Mouse (Mus musculus) common myeloid progenitor, adult 5-6 weeks (primary cell): ENCODE results near the gene Uhrf1bp1l. TPM values are rescaled to one million over a fixed set of nuclear protein-coding genes. Genes with fewer than 3 reads are reported as not detected.
A peak's percentile ranks its signal among the peaks of the same experiment; 100 is the strongest.

Experiments
- ATAC-seq: replicated peaks from 2 replicates; pipeline ENCODE4 v1.8.0; 2016; ENCODE audit warnings: low read depth, mild to moderate bottlenecking, moderate TSS enrichment, inconsistent platforms; ENCODE audit not compliant: poor library complexity, severe bottlenecking
- total RNA-seq: library from RNA; stranded (forward); fragments of 200-1000, 187-1606 nt; gene quantifications from 2 replicates; pipeline ENCODE4 v1.2.3, GENCODE M21; 2017

The Uhrf1bp1l gene
- total RNA-seq, 1 experiment from 2014 or later: 45.0 TPM

DNA sequence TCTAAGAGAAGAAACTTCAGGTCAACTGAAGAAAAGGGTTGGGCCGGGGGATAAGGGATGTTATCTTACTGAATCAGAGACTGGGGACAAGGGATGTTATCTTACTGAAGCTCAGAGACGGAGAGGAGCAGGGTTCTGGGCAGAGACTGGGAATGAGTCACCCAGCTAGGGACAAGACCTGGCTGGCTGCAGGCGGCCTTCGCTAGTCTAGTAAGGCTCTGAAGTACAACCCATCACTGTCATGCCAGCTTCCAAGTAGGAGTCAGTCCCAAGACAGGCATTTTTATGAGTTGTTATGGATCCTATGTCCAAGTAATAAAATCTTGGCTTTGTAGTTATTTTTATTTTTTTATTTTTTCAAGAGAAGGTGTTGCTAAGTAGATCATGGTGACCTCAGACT lies 1.5 kb upstream of the Uhrf1bp1l start:
- no peak for ATAC-seq

- ATAC-seq: no peak
Observed at GRCm38 (mm10) chr10:89744341-89744740, 450 bp upstream of the Uhrf1bp1l start.

DNA sequence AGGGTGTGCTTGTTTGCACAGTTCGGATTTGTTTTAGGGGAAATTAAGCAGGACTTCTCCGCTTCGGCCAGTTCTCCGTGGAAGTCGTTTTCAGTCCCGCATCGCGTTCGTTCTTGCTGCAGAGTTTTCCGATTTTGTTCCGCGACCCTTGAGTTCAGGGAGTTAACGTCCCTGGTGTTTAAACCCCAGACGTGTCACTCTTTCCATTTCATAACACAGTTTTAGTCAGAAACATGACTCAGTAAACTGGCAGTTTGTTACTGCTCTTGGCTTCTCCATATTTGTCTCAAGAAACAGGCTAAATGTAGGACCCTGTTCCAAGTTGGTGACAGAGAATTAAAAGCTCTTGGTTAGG lies 852 bp downstream of the Uhrf1bp1l start:
- peak; percentile 26 for ATAC-seq

DNA sequence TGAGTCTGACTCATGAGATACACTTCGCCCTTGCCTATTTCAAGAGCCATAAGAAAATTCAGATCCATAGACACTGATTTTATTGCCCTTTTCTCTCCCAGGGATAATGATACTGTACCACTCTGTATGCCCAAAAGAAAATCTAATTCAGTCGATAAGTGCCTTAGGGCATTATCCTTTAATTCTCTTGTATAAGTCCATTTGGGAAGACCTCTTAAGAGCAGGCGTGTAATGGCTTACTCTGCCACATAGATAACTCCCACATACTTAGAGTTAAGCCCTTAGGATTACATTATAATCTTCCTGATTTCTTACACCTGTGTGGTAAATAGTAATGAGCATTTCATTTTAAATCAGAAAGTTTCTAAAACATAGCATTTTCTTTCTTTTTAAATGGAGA lies 1.8 kb downstream of the Uhrf1bp1l start:
- no peak for ATAC-seq

DNA sequence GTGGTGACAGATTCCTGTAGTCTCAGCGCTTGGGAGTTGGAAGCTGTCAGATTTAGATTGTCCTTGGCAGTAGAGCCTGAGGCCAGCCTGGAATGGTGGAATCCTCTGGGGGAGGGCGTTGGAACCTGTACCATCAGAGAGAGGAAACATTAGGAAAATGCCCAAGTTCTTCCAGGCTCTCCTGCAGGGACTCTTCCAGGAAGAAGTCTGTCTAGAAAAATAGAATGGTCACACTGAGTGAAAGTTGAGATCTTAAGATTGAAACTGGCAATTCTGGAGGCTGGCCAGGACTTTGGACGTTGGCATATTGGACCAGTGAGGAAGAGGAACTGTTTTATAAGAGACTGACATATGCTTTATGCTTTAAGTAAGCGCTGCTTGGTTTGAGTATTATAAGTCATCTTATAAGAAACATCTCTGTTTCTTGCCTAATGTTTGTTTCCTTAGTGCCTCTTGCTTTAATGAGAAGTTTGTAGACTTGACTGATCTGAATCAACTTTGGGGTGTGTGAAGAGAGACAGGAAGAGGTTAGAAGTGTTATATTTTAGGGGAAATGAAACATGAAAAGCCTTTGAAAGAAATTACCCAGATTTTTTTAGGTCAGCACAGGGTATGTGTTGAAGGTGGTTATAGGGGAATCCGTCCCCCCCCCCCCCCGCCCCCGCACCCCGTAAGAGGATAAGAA lies 2.6 kb downstream of the Uhrf1bp1l start:
- peak; percentile 10 for ATAC-seq

DNA sequence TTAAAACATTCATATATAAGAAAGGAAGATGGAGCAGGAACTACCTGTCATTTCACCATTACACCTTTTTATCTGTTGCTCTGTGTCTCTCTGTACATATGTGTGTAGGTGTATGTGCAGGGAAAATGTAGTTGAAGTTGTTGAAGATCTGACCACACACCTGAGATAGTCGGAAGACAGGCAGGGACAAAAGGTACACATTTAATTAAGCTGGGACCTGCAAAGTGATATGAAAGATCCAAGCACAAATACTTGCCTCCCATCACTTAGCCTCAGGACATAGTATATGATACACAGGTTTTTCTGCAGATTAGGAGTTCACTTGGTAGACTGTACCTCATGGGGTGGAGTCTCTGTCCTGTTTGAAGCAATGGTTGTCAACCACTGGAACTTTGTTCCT lies 3.1 kb downstream of the Uhrf1bp1l start:
- no peak for ATAC-seq

DNA sequence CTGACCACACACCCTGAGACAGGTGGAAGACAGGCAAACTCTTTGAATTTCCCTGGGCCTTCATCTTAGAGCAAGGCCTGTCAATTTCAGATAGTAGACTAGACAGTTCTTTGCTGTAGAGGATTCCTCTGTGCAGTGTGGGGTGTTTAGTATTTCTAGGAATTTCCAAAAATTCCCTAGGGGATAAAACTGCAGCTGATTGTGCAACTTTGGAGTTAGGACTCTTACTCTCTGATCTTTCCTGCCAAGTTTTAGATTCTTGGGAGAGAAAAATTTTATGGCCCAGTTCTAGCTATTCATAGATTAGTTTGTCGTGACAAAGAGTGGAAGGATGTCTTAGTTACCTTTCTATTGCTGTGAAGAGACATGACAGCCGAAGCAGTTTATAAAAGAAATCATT lies 3.8 kb downstream of the Uhrf1bp1l start:
- no peak for ATAC-seq

- no peak for ATAC-seq
Observed at GRCm38 (mm10) chr10:89751069-89751468, 6.3 kb downstream of the Uhrf1bp1l start.

DNA sequence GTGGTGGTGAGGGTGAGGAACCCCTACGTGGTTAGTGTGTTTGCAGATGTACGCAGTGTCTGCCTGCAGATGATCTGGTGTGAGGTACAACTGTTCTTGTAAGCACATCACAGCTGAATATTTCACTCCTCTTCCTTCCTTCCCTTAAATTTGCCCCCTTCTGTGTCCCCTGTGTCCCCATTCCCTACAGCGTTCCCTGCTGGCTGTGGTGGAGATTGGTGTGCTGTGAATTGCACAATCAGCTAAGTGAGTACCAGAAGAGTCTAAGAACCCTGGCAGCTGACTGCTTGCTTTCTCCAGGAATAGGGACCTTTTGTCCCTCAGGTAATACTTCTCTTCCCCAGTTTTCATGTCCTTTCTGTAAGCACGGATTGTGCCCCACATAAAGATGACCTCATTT lies 10.4 kb downstream of the Uhrf1bp1l start:
- no peak for ATAC-seq

DNA sequence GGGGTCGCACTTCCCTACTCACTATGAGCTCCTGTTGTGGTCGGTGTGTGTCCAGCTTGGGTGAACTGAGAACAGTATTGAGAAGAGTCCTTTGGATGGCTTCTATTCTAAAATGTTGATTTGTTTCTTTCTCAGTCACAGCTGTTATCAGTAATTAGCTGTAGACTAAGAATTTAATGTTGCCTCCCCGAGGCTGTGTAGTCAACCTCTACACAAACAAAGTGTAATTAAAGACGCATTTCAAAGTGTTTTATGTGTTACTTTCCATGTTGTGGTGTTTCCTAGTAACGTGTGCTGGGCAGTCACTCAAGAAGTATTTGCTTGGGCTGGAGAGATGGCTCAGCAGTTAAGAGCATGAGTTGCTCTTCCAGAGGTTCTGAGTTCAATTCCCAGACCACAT lies 16.0 kb downstream of the Uhrf1bp1l start:
- ATAC-seq: no peak

DNA sequence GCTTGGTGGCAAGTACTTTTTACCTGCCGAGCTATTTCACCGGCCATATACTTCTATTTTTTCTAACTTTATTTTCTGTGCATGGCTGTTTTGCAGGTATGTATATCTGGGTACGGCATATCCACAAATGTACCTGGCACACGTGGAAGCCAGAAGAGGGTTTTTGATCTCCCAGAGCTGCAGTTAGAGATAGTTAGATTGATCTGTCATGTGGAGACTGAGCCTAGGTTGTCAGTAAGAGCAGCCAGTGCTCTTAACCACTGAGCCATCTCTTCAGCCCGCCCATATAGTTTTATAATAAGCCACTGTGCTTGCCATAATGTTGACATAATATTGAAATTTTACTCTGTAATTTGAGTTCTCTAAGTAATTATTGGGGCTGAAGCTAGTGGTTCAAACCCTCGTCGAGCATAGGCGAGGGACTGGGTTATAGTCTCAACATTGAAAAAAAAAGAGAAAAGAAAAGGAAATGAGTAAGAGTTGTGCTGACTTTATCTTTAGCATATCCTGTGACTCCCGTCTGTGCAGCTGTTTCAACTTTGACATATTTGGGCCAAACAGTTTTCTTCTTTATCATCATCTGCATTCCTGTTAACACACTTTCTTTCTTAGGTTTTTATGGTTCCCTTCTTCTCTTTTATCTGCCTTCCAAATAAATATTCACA lies 19.8 kb downstream of the Uhrf1bp1l start:
- peak; percentile 49; the same call in 1 of the 2 replicates for ATAC-seq

DNA sequence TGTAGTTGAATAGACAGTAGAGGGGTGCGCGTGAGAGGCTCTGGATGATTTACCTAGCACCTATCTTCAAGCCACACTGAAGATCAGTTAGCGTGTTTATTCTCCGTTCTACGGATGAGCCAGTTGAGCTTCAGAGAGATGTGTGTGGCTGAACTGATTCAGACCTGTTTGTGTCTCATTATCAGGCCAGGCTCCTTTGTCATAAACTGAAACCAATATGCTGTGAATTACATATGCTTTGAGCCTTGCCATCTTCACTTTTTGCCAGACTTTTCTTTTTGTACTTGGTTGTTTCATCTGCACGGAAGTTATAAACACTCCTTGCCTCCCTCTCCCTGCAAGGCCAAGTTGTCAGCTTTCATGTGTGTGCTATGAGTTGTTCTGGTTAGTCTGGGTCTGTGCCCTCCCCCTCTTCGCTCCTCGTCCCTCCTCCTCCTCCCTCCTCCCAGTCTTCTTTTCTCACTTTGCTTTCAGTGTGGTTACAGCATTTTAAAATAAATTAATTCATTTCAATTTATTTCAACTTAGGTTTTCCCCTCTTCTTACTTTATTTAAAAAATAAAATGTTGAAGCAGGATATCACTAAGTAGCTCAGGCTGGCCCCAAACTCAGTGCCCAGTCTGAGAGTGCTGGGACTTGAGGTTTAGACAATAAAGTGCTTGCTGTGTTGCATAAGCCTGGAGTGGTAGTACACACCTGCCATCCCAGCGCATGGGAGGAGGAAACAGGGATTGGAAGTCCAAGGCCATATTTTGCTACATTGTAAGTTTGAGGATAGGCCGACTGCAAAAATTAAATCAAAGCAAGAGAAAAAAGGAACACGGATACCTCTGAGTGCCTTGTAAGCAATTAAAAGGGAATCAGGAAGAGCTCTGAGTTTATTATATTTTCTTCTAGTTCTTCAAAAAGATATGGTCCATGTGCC lies 21.3 kb downstream of the Uhrf1bp1l start:
- no peak for ATAC-seq

DNA sequence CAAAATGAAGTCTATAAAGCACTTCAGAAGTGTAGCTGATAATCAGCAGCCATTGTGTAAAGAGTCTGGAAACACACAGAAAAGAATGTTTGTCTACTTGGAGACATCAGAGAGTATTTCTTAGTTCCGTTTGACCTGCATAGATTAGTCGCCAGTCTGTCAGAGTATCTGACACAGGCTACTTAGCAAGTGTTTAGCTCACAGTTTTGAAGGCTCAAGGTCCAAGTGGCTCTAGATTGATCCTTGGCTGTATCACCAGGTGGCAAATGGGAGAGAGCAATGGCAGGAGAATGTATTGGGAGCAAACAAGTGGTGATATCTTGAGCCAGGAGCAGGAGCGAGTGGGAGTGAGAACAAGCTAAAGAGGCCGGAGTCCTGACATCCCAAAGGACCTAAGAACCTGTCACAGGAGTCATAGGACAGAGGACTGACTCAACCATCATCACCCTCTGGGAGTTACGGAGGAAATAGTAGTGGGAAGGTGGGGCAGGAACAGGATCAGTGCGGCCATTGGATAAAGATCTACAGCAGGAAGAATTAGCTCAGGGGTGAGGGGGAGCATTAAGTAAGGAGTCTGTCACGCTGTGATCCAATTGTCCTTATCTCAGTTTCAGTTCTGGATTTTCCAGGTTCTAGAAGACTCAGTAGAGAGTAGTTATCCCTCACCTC lies 23.7 kb downstream of the Uhrf1bp1l start:
- ATAC-seq: no peak

- ATAC-seq: no peak
Observed at GRCm38 (mm10) chr10:89769096-89769495, 24.3 kb downstream of the Uhrf1bp1l start.

DNA sequence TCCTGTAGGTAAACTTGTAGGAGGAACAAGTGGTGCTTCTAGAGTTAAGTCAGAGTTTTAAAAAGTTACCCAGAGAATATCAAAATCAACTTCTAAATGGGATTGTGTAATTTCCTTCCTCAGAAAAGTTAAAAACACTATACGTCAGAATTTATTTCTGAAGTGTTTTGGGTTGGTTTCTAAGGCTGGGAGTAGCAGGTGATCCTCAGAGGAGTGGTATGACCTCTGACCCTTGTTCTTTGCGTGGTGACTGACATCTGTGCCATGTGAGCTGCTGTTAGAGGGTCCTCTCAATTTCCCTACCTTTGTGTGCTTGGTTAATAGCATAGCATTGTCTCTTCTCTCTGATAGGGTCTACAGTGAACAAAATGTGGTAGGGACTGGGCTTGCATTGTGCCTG lies 27.1 kb downstream of the Uhrf1bp1l start:
- 0 out of 2 replicates have a peak, but pooled peaks have one; percentile 16 for ATAC-seq

DNA sequence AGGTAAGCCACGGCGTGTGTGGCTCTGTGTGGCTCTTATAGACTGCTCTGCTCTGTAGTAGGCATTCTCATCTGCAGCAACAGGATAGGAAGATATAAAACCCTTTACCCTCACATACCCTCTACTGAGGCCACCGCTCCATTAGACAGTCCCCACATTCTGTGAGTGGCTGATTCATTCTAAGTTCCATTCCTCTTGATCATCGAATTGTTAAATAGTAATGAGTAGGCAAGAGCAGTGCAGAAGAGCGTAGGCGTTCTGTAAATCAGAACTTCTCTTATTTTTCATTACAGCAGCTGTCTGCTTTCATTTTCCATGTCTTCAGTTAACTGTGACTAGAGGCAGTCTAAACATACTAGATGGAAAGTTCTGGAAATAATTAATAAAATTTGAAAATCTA lies 31.2 kb downstream of the Uhrf1bp1l start:
- ATAC-seq: no peak

- peak; percentile 97 for ATAC-seq
Observed at GRCm38 (mm10) chr10:89791870-89792269, 47.1 kb downstream of the Uhrf1bp1l start.

GRCm38 (mm10) chr10:89794121-89794520 lies 49.3 kb downstream of the Uhrf1bp1l start:
- no peak for ATAC-seq

DNA sequence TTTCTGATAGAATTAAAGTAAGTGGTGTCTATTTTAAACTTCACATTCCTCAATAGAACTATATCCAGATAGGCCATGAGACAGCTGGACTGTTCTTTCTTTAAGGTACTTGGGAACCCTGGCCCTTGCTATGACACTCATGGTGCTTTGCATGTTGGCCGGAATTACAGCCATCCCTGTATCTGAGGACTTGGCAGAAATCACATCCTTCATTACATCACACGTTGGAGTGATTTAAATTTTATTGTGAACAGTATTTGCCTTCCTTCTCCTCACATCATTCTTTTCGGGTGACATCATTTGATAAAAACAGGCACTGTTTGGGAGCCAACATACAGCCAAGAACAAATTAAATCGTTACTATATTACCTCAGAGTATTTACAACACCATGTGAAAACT lies 74.4 kb downstream of the Uhrf1bp1l start:
- no peak for ATAC-seq

- peak; percentile 100 for ATAC-seq
Observed at GRCm38 (mm10) chr10:89823906-89824305, 79.1 kb downstream of the Uhrf1bp1l start.
